Mouse (Mus musculus): ENCODE results near the gene Hoxa4. TPM values are rescaled to one million over a fixed set of nuclear protein-coding genes. Genes with fewer than 3 reads are reported as not detected.

Hoxa4 gene
- total and polyA plus RNA-seq, 3 experiments, result not detected

DNA sequence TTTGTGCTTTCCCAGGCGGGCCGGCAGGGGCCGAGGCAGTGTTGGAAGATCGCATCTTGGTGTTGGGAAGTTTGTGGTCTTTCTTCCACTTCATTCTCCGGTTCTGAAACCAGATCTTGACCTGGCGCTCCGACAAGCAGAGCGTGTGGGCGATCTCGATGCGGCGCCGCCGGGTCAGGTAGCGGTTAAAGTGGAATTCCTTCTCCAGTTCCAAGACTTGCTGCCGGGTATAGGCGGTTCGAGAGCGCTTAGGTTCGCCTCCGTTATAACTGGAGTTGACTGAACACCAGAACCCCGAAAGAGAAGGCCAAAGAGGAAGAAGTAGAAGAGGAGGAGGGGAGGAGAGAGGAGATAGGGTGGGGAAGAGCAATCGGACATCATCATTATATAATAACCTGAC lies 1.1 kb downstream of the Hoxa4 start:
- DNase-seq (ENCODE audit: low spot score) (no peak), ATAC-seq (ENCODE audit: extremely low read depth, insufficient number of reproducible peaks, low FRiP score, poor library complexity, severe bottlenecking) (no peak)
- no peak overlapping the region for H3K4me3 ChIP-seq (ENCODE audit: low read depth, low read length)
- H3K9me3 ChIP-seq (replicated peaks), result peaks cover 10% of the 10 kb centered on the region
- no peaks in the 10 kb centered on the region for H3K4me1 ChIP-seq (ENCODE audit: insufficient read depth, low read depth, low read length)
- no peak for TF ChIP-seq GATA2 (IDR thresholded peaks at IDR 0.05; ENCODE audit: borderline replicate concordance, low read depth, low read length)
- no peak for TF ChIP-seq TAL1 (conservative IDR thresholded peaks at IDR 0.05; ENCODE audit: low read depth, low read length)
- TF ChIP-seq GATA1 (IDR thresholded peaks at IDR 0.05; ENCODE audit: borderline replicate concordance, low read length), result no peak
- TF ChIP-seq CTCF (IDR thresholded peaks at IDR 0.05; ENCODE audit: low read depth, low read length), result no peak
- TF ChIP-seq POLR2AphosphoS5 (IDR thresholded peaks at IDR 0.05; ENCODE audit: insufficient replicate concordance, low read depth, low read length), result no peak
- H3K27me3 ChIP-seq (ENCODE audit: insufficient read depth, low read length), result no peaks in the 10 kb centered on the region
- H3K36me3 ChIP-seq (replicated peaks), result no peaks in the 10 kb centered on the region

DNA sequence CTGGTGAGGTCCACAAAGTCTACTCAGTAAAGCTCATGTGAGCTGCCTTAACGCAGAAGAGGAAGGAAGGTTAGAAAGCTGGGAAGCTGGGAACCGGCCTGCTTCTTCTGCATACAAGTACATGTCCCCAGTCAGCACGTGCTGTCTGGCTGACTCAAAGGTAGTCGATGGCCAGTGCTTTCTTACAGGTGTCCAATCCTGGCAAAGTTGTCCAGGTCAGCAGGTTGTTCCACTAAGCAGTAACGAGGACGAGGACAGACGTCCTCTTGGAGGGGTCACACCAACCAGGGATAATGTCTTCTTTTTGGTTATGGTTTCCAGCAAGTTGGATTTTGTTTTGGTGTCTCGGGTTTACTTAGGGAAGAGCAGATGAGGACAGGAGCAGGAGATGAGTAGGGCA lies 1.6 kb downstream of the Hoxa4 start:
- H3K27me3 ChIP-seq (ENCODE audit: insufficient read depth, low read length), result no peaks in the 10 kb centered on the region
- peaks cover 10% of the 10 kb centered on the region for H3K9me3 ChIP-seq (replicated peaks)
- no peak for DNase-seq (ENCODE audit: low spot score)
- TF ChIP-seq POLR2AphosphoS5 (IDR thresholded peaks at IDR 0.05; ENCODE audit: insufficient replicate concordance, low read depth, low read length), result no peak
- TF ChIP-seq CTCF (IDR thresholded peaks at IDR 0.05; ENCODE audit: low read depth, low read length), result no peak
- TF ChIP-seq GATA1 (IDR thresholded peaks at IDR 0.05; ENCODE audit: borderline replicate concordance, low read length), result no peak
- no peak for TF ChIP-seq GATA2 (IDR thresholded peaks at IDR 0.05; ENCODE audit: borderline replicate concordance, low read depth, low read length)
- no peak for TF ChIP-seq TAL1 (conservative IDR thresholded peaks at IDR 0.05; ENCODE audit: low read depth, low read length)
- no peak overlapping the region for H3K4me3 ChIP-seq (ENCODE audit: low read depth, low read length)
- no peak for ATAC-seq (ENCODE audit: extremely low read depth, insufficient number of reproducible peaks, low FRiP score, poor library complexity, severe bottlenecking)
- H3K36me3 ChIP-seq (replicated peaks), result no peaks in the 10 kb centered on the region
- no peaks in the 10 kb centered on the region for H3K4me1 ChIP-seq (ENCODE audit: insufficient read depth, low read depth, low read length)

- Histone ChIP-seq H3K36me3 (replicated peaks) (no peaks in the 10 kb centered on the region), H3K4me3 (ENCODE audit: low read depth, low read length) (no peak overlapping the region), H3K27me3 (ENCODE audit: insufficient read depth, low read length) (peaks cover 4% of the 10 kb centered on the region; the same call in 1 of the 2 replicates), H3K9me3 (replicated peaks) (peaks cover 10% of the 10 kb centered on the region), H3K4me1 (ENCODE audit: insufficient read depth, low read depth, low read length) (no peaks in the 10 kb centered on the region)
- ATAC-seq (ENCODE audit: extremely low read depth, insufficient number of reproducible peaks, low FRiP score, poor library complexity, severe bottlenecking) (no peak), DNase-seq (ENCODE audit: low spot score) (no peak)
- TF ChIP-seq POLR2AphosphoS5 (IDR thresholded peaks at IDR 0.05; ENCODE audit: insufficient replicate concordance, low read depth, low read length) (no peak), TAL1 (conservative IDR thresholded peaks at IDR 0.05; ENCODE audit: low read depth, low read length) (no peak), CTCF (IDR thresholded peaks at IDR 0.05; ENCODE audit: low read depth, low read length) (no peak), GATA2 (IDR thresholded peaks at IDR 0.05; ENCODE audit: borderline replicate concordance, low read depth, low read length) (no peak), GATA1 (IDR thresholded peaks at IDR 0.05; ENCODE audit: borderline replicate concordance, low read length) (no peak)
Observed at GRCm38 (mm10) chr6:52189172-52189591, 2.4 kb downstream of the Hoxa4 start.

- peaks cover 4% of the 10 kb centered on the region; the same call in 1 of the 2 replicates for H3K27me3 ChIP-seq (ENCODE audit: insufficient read depth, low read length)
- H3K36me3 ChIP-seq (replicated peaks), result no peaks in the 10 kb centered on the region
- H3K4me3 ChIP-seq (ENCODE audit: low read depth, low read length), result no peak overlapping the region
- no peaks in the 10 kb centered on the region for H3K4me1 ChIP-seq (ENCODE audit: insufficient read depth, low read depth, low read length)
- ATAC-seq (ENCODE audit: extremely low read depth, insufficient number of reproducible peaks, low FRiP score, poor library complexity, severe bottlenecking), result no peak
- no peak for DNase-seq (ENCODE audit: low spot score)
- H3K9me3 ChIP-seq (replicated peaks), result peaks cover 4% of the 10 kb centered on the region; the same call in 1 of the 2 replicates
- TF ChIP-seq CTCF (IDR thresholded peaks at IDR 0.05; ENCODE audit: low read depth, low read length) (no peak), GATA1 (IDR thresholded peaks at IDR 0.05; ENCODE audit: borderline replicate concordance, low read length) (no peak), POLR2AphosphoS5 (IDR thresholded peaks at IDR 0.05; ENCODE audit: insufficient replicate concordance, low read depth, low read length) (no peak), TAL1 (conservative IDR thresholded peaks at IDR 0.05; ENCODE audit: low read depth, low read length) (no peak), GATA2 (IDR thresholded peaks at IDR 0.05; ENCODE audit: borderline replicate concordance, low read depth, low read length) (no peak)
Observed at GRCm38 (mm10) chr6:52186500-52186899, 5.1 kb downstream of the Hoxa4 start.

DNA sequence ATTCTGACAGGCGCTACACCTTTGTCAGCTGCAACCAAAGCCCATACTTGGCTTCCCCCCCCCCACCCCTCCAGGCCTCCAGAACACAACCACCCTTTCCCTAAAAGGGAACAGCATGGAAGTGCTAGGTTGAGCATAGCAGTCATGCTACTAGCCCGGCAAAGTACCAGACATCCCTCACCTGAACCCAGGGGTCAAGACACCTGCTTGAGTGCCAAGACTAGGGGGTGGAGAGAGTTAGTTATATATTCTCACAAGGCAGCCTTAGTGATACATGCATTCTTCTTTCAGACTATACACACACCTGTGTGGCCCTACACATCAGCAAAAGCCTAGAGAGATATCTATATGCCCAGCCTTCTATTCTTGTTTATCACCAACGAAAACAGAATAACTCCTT lies 5.7 kb downstream of the Hoxa4 start:
- ATAC-seq (ENCODE audit: extremely low read depth, insufficient number of reproducible peaks, low FRiP score, poor library complexity, severe bottlenecking), result no peak
- H3K4me3 ChIP-seq (ENCODE audit: low read depth, low read length), result no peak overlapping the region
- peaks cover 4% of the 10 kb centered on the region; the same call in 1 of the 2 replicates for H3K27me3 ChIP-seq (ENCODE audit: insufficient read depth, low read length)

GRCm38 (mm10) chr6:52185222-52185621 lies 6.3 kb downstream of the Hoxa4 start:
- Histone ChIP-seq H3K4me1 (ENCODE audit: insufficient read depth, low read depth, low read length) (no peaks in the 10 kb centered on the region), H3K27me3 (ENCODE audit: insufficient read depth, low read length) (peaks cover 4% of the 10 kb centered on the region; the same call in 1 of the 2 replicates), H3K36me3 (replicated peaks) (no peaks in the 10 kb centered on the region), H3K4me3 (ENCODE audit: low read depth, low read length) (no peak overlapping the region), H3K9me3 (replicated peaks) (no peaks in the 10 kb centered on the region)
- DNase-seq (ENCODE audit: low spot score) (no peak), ATAC-seq (ENCODE audit: extremely low read depth, insufficient number of reproducible peaks, low FRiP score, poor library complexity, severe bottlenecking) (no peak)
- no peak for TF ChIP-seq GATA2 (IDR thresholded peaks at IDR 0.05; ENCODE audit: borderline replicate concordance, low read depth, low read length)
- TF ChIP-seq GATA1 (IDR thresholded peaks at IDR 0.05; ENCODE audit: borderline replicate concordance, low read length), result no peak

More for the DNA sequence above, 5.7 kb downstream of the Hoxa4 start:
- DNase-seq (ENCODE audit: low spot score), result no peak
- Histone ChIP-seq H3K9me3 (replicated peaks) (no peaks in the 10 kb centered on the region), H3K4me1 (ENCODE audit: insufficient read depth, low read depth, low read length) (no peaks in the 10 kb centered on the region), H3K36me3 (replicated peaks) (no peaks in the 10 kb centered on the region)
- TF ChIP-seq CTCF (IDR thresholded peaks at IDR 0.05; ENCODE audit: low read depth, low read length), result no peak
- TF ChIP-seq TAL1 (conservative IDR thresholded peaks at IDR 0.05; ENCODE audit: low read depth, low read length), result no peak
- TF ChIP-seq POLR2AphosphoS5 (IDR thresholded peaks at IDR 0.05; ENCODE audit: insufficient replicate concordance, low read depth, low read length), result no peak
- no peak for TF ChIP-seq GATA1 (IDR thresholded peaks at IDR 0.05; ENCODE audit: borderline replicate concordance, low read length)

All from G1E (cell line).